Mouse (Mus musculus): ENCODE results near the gene Tyw5. TPM values are rescaled to one million over a fixed set of nuclear protein-coding genes. Genes with fewer than 3 reads are reported as not detected.

Gene Tyw5
- polyA plus RNA-seq, 1 experiment: 1.4 TPM

DNA sequence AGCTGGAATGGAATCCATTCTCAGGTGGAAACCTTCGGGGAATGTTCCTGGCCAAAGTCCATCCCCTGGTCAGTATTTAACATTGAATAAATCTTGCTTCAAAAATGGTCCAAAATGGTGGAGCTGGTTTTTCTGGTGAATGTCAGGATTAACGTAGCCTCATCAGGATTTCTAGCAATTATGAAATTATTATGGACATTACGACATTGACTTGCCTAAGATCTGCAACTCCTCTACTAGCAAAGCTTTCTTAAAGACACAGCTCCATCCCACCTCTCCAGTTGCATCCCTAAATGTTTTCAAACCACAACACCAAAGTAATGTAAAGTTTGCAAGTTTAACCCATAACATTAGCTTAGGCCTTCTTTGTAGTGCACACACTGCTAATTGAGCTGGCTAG lies 39.5 kb downstream of the Tyw5 start:
- TF ChIP-seq GATA1 (IDR thresholded peaks at IDR 0.05; ENCODE audit: borderline replicate concordance, low read length) (no peak), FLI1 (IDR thresholded peaks at IDR 0.05; ENCODE audit: low read length) (no peak)
- H3K36me3 ChIP-seq (replicated peaks; ENCODE audit: low read length): no peaks in the 10 kb centered on the region
- H3K27me3 ChIP-seq (replicated peaks): no peaks in the 10 kb centered on the region
- no peak overlapping the region for H3K4me3 ChIP-seq (replicated peaks)
- no peaks in the 10 kb centered on the region for H3K4me1 ChIP-seq
- no peaks in the 10 kb centered on the region for H3K9me3 ChIP-seq

DNA sequence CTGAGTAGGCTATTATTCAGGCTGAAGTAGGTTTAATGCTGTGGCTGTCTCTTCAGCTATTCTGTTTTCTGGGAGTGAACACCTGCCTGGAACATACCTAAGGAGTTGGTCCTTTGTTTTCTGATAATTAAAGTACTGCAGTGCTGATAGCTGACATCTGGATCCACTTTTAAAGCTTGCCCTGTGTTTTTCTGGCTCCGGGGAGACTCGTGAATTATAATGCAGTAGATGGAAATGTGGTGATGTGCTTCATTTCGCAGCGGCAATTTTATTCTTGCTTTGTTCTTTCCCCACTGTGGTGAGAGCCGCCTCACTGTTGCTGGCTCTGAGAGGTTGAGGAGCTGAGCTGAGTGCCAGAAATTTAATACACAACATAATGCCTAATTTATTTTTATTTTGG lies 48.4 kb downstream of the Tyw5 start:
- Histone ChIP-seq H3K36me3 (replicated peaks; ENCODE audit: low read length) (no peaks in the 10 kb centered on the region), H3K4me1 (no peaks in the 10 kb centered on the region), H3K9me3 (no peaks in the 10 kb centered on the region), H3K27me3 (replicated peaks) (no peaks in the 10 kb centered on the region), H3K4me3 (replicated peaks) (no peak overlapping the region)
- TF ChIP-seq FLI1 (IDR thresholded peaks at IDR 0.05; ENCODE audit: low read length) (no peak), GATA1 (IDR thresholded peaks at IDR 0.05; ENCODE audit: borderline replicate concordance, low read length) (no peak)

DNA sequence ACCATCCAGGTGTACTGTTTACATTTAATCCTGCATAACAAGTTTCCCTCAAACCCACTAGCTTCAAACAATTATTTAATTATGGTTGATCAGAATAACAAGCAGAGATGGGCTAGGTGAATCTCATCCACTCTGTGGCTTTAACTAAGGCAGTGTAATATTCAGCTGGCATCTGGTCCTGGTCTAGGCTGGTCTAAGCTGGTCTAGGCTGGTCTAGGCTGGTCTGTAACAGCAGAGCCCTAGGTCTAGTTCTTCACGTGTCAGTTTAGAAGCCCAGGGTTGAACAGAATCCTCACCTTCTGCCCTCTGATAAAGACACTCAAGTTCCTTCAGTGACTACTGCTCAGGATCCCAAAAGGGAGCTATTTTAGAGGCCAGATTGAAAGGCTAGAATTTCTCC lies 55.0 kb downstream of the Tyw5 start:
- no peak overlapping the region for H3K4me3 ChIP-seq (replicated peaks)
- H3K36me3 ChIP-seq (replicated peaks; ENCODE audit: low read length): no peaks in the 10 kb centered on the region
- H3K9me3 ChIP-seq: no peaks in the 10 kb centered on the region
- TF ChIP-seq GATA1 (IDR thresholded peaks at IDR 0.05; ENCODE audit: borderline replicate concordance, low read length): no peak
- TF ChIP-seq FLI1 (IDR thresholded peaks at IDR 0.05; ENCODE audit: low read length): no peak
- no peaks in the 10 kb centered on the region for H3K4me1 ChIP-seq
- H3K27me3 ChIP-seq (replicated peaks): no peaks in the 10 kb centered on the region

GRCm38 (mm10) chr1:57347487-57347886 lies 59.4 kb downstream of the Tyw5 start:
- H3K36me3 ChIP-seq (replicated peaks; ENCODE audit: low read length): no peaks in the 10 kb centered on the region
- H3K4me1 ChIP-seq: peaks cover 6% of the 10 kb centered on the region
- no peaks in the 10 kb centered on the region for H3K9me3 ChIP-seq
- H3K27me3 ChIP-seq (replicated peaks): peaks cover 2% of the 10 kb centered on the region
- TF ChIP-seq GATA1 (IDR thresholded peaks at IDR 0.05; ENCODE audit: borderline replicate concordance, low read length): no peak
- TF ChIP-seq FLI1 (IDR thresholded peaks at IDR 0.05; ENCODE audit: low read length): no peak
- H3K4me3 ChIP-seq (replicated peaks): peak overlapping the region; percentile 7

GRCm38 (mm10) chr1:57341197-57341596 lies 65.7 kb downstream of the Tyw5 start:
- Histone ChIP-seq H3K36me3 (replicated peaks; ENCODE audit: low read length) (no peaks in the 10 kb centered on the region), H3K9me3 (no peaks in the 10 kb centered on the region), H3K4me3 (replicated peaks) (no peak overlapping the region), H3K27me3 (replicated peaks) (peaks cover 2% of the 10 kb centered on the region), H3K4me1 (peaks cover 9% of the 10 kb centered on the region)
- TF ChIP-seq FLI1 (IDR thresholded peaks at IDR 0.05; ENCODE audit: low read length) (no peak), GATA1 (IDR thresholded peaks at IDR 0.05; ENCODE audit: borderline replicate concordance, low read length) (no peak)

GRCm38 (mm10) chr1:57339156-57339796 lies 67.6 kb downstream of the Tyw5 start:
- TF ChIP-seq FLI1 (IDR thresholded peaks at IDR 0.05; ENCODE audit: low read length) (no peak), GATA1 (IDR thresholded peaks at IDR 0.05; ENCODE audit: borderline replicate concordance, low read length) (no peak)
- no peak overlapping the region for H3K4me3 ChIP-seq (replicated peaks)
- H3K4me1 ChIP-seq: peaks cover 3% of the 10 kb centered on the region; the same call in 1 of the 2 replicates
- no peaks in the 10 kb centered on the region for H3K9me3 ChIP-seq
- H3K36me3 ChIP-seq (replicated peaks; ENCODE audit: low read length): no peaks in the 10 kb centered on the region
- no peaks in the 10 kb centered on the region for H3K27me3 ChIP-seq (replicated peaks)

Other genes starting within 250 kb of the Tyw5 start
- gene 1700066M21Rik, start 29.5 kb downstream of the Tyw5 start, polyA plus RNA-seq (2012; ENCODE audit: insufficient read depth, low replicate concordance): 2.7 and 66.0 TPM in 2 replicates
- 14.3 and 27.6 TPM in 2 replicates for gene Maip1, start 773 bp downstream of the Tyw5 start, polyA plus RNA-seq (2012; ENCODE audit: insufficient read depth, low replicate concordance)

Data from megakaryocyte, embryonic 14.5 days (primary cell).